Mouse (Mus musculus): ENCODE data around the gene Hif1an. TPM values are rescaled to one million over a fixed set of nuclear protein-coding genes. Genes with fewer than 3 reads are reported as not detected.

Gene Hif1an
- total and polyA plus RNA-seq, 2 experiments from 2014 or later, result 12.7 to 18.1 TPM

DNA sequence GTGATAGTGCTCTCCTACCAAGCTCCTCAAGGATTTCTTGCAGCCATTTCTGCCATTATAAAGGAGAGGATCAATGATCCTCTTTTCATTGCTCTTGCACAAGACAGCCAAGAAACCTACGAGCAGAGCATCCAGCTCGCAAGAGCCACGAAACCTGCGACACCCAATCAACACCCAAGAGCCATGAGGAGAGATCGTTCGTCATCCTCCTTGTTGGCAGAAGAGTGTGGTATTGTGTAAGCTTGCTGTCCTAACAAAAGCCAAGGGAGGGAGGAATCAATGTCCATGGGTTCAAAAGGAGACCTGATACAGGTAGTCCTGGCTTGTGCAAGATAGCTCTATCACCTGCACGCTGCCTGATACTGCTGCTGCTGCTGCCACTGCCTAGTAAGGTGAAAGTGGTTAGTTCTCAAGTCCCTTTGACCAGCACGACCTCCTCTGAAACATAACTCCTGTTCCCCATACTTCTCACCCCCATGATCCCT lies 19.9 kb upstream of the Hif1an start:
- no peak overlapping the region for H3K9ac ChIP-seq (replicated peaks; ENCODE audit: low read length)
- no peak overlapping the region for H3K4me2 ChIP-seq (ENCODE audit: low read depth, low read length)
- WGBS, result 91% methylated on average over 8 of the region's 8 CpGs
- H3K36me3 ChIP-seq (ENCODE audit: insufficient read depth, low read length), result no peaks in the 10 kb centered on the region
- H3K4me3 ChIP-seq (ENCODE audit: low read length), result no peak overlapping the region
- ATAC-seq, result no peak
- no peaks in the 10 kb centered on the region for H3K27me3 ChIP-seq (ENCODE audit: insufficient read depth, low read length)
- H3K4me1 ChIP-seq (ENCODE audit: insufficient read depth, low read length), result no peaks in the 10 kb centered on the region
- DNase-seq (ENCODE audit: low spot score), result no peak
- TF ChIP-seq CTCF (IDR thresholded peaks at IDR 0.05; ENCODE audit: low read depth), result no peak
- H3K27ac ChIP-seq, result no peak overlapping the region
- H3K9me3 ChIP-seq (ENCODE audit: low read length), result no peaks in the 10 kb centered on the region

DNA sequence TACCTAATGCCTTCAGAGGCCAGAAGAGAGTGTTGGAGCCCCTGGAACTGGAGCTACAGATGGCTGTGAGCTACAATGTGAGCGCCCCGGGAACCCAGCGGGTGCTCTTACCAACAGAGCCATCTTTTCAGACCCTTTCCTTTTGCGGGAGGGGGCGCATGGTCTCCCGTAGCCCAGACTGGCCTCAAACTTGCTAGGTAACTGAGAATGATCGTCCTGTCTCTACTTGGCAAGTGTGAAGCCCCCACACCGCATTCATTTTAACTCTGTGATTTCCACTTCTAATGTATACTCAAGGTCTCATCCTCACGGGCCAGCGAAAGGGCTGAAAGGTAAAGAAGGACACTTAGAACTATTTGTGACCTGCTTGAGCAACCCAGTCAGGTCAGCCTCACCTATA lies 18.3 kb upstream of the Hif1an start:
- TF ChIP-seq CTCF (IDR thresholded peaks at IDR 0.05; ENCODE audit: low read depth), result no peak
- H3K9me3 ChIP-seq (ENCODE audit: low read length), result no peaks in the 10 kb centered on the region
- H3K4me2 ChIP-seq (ENCODE audit: low read depth, low read length), result 0 out of 2 replicates have a peak overlapping the region, but pooled peaks have one; percentile 73
- H3K4me3 ChIP-seq (ENCODE audit: low read length), result no peak overlapping the region
- no peaks in the 10 kb centered on the region for H3K27me3 ChIP-seq (ENCODE audit: insufficient read depth, low read length)
- ATAC-seq (peak; percentile 4; the same call in 1 of the 2 replicates), DNase-seq (ENCODE audit: low spot score) (no peak)
- no peaks in the 10 kb centered on the region for H3K4me1 ChIP-seq (ENCODE audit: insufficient read depth, low read length)
- no peak overlapping the region for H3K9ac ChIP-seq (replicated peaks; ENCODE audit: low read length)
- 59% methylated on average over 10 of the region's 10 CpGs for WGBS
- no peak overlapping the region for H3K27ac ChIP-seq
- H3K36me3 ChIP-seq (ENCODE audit: insufficient read depth, low read length), result peaks cover 6% of the 10 kb centered on the region

DNA sequence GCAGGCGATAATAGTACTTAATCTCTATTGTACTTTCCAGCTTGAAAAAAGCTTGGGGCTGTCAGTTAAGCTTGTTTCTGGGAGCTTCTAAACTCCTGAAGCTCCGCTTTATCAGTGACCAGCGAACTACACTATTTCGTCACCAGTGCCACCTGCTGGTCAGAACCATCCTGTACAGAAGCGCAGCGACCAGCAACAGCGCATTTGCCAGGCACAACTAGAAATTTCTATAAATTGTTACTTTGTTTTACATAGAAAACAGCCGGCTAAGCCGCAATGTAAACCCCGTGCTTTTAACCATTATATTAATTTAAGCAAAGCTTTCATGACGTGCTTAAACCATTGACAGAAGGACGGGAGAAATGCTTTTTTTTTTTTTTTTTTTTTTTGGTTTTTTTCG lies 17.9 kb upstream of the Hif1an start:
- Histone ChIP-seq H3K27ac (no peak overlapping the region), H3K9me3 (ENCODE audit: low read length) (no peaks in the 10 kb centered on the region), H3K9ac (replicated peaks; ENCODE audit: low read length) (no peak overlapping the region), H3K4me1 (ENCODE audit: insufficient read depth, low read length) (no peaks in the 10 kb centered on the region), H3K27me3 (ENCODE audit: insufficient read depth, low read length) (no peaks in the 10 kb centered on the region), H3K4me3 (ENCODE audit: low read length) (peak overlapping the region; percentile 43; the same call in 1 of the 2 replicates), H3K36me3 (ENCODE audit: insufficient read depth, low read length) (peaks cover 10% of the 10 kb centered on the region), H3K4me2 (ENCODE audit: low read depth, low read length) (peak overlapping the region; percentile 73)
- ATAC-seq (peak; percentile 64; the same call in 1 of the 2 replicates), DNase-seq (ENCODE audit: low spot score) (peak; percentile 93)
- peak; percentile 82 for TF ChIP-seq CTCF (IDR thresholded peaks at IDR 0.05; ENCODE audit: low read depth)
- WGBS, result 4% methylated on average over 13 of the region's 13 CpGs

DNA sequence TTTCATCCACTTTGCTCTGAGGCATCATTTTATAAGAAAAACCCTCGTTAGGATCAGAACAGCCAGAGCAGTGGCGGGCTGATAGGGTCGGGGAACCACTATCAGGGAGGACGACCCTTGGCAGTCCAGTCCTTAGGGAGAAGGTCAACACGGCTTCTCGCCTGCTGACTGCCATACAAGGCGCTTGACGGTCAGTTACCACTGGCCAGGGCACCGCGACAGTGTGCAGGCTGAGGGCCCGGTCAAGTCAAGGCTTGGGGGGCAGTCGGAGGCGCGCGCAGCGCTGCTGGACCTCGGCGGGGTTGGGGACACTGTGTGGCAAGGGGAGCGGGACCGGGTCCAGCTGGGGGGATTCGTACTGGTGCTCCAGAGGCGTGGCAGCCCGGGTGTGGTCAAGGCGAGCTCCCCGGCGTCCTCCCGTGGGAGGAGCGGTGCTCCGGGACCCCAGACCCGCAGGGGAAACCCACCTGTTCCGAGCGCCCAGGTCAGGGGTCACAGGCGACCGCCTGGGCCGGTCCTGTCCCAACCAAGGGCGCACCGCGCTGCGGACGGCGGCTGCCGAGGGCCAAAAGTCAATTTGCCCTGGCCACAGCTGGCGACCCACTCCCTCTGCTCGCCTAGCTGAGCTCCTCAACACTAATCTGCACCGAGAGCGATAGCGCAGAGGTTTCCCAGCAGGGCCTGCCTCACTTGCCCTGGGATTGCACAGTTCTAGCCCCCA lies 17.2 kb upstream of the Hif1an start, which contains the start of gene Sec31b:
TSS of gene Sec31b (minus strand) at position 544 of the 721 bp plus-strand sequence.
- H3K36me3 ChIP-seq (ENCODE audit: insufficient read depth, low read length), result peaks cover 17% of the 10 kb centered on the region
- ATAC-seq (peak; percentile 66), DNase-seq (ENCODE audit: low spot score) (peak; percentile 6)
- H3K4me3 ChIP-seq (ENCODE audit: low read length), result peak within 1 kb of the TSS; percentile 43
- no peaks in the 10 kb centered on the region for H3K4me1 ChIP-seq (ENCODE audit: insufficient read depth, low read length)
- H3K4me2 ChIP-seq (ENCODE audit: low read depth, low read length), result peak within 1 kb of the TSS; percentile 73
- TF ChIP-seq CTCF (IDR thresholded peaks at IDR 0.05; ENCODE audit: low read depth), result no peak
- no peaks in the 10 kb centered on the region for H3K9me3 ChIP-seq (ENCODE audit: low read length)
- WGBS, result 3% methylated on average over 47 of the region's 47 CpGs
- H3K9ac ChIP-seq (replicated peaks; ENCODE audit: low read length), result peak within 1 kb of the TSS; percentile 47
- no peak within 1 kb of the TSS for H3K27ac ChIP-seq
- no peaks in the 10 kb centered on the region for H3K27me3 ChIP-seq (ENCODE audit: insufficient read depth, low read length)

DNA sequence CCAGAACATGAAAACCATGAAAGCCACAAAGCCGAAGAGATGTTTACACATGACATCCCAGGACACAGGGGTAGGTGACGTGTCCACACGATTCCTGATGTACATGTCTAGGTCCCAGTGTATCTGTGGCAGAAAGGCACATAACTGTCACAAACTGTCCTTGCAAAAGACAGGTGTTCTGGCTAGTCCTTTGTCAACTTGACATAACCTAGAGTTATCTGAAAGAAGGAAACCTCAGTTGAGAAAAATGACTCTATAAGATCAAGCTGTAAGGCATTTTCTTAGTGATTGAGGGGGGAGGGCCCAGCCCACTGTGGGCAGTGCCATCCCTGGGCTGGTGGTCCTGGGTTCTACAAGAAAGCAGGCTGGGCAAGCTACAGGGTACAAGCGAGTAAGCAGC lies 9.9 kb upstream of the Hif1an start, which contains the start of gene Gm20538:
TSS of gene Gm20538 (minus strand) at position 101 of the 400 bp plus-strand sequence.
- Histone ChIP-seq H3K27ac (no peak within 1 kb of the TSS), H3K4me2 (ENCODE audit: low read depth, low read length) (peak within 1 kb of the TSS; percentile 83; the same call in 1 of the 2 replicates), H3K9ac (replicated peaks; ENCODE audit: low read length) (no peak within 1 kb of the TSS), H3K27me3 (ENCODE audit: insufficient read depth, low read length) (no peaks in the 10 kb centered on the region), H3K4me1 (ENCODE audit: insufficient read depth, low read length) (peaks cover 7% of the 10 kb centered on the region), H3K4me3 (ENCODE audit: low read length) (no peak within 1 kb of the TSS), H3K9me3 (ENCODE audit: low read length) (no peaks in the 10 kb centered on the region), H3K36me3 (ENCODE audit: insufficient read depth, low read length) (peaks cover 37% of the 10 kb centered on the region)
- ATAC-seq, result no peak
- no peak for TF ChIP-seq CTCF (IDR thresholded peaks at IDR 0.05; ENCODE audit: low read depth)
- 98% methylated on average over 4 of the region's 4 CpGs for WGBS
- DNase-seq (ENCODE audit: low spot score), result no peak

DNA sequence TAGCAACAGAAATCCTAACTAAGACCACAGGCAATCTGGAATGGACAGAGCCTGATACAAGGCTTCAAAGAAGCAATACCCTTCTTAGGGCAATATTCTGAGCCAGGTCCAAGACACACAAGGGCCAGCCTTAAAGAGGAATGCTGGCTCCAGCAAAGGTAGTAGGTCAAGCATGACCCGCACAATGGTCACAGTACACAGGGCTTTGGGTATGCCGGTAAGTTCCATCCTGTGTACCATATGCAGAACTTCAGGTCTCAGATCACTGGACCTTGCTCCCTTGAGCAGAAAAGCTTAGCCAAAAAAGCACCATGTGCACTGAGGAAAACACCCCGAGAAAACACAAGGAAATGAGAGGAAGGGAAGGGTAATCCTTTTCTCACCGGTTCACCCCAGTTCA lies 9.4 kb upstream of the Hif1an start:
- DNase-seq (ENCODE audit: low spot score) (no peak), ATAC-seq (no peak)
- H3K9me3 ChIP-seq (ENCODE audit: low read length), result no peaks in the 10 kb centered on the region
- H3K9ac ChIP-seq (replicated peaks; ENCODE audit: low read length), result no peak overlapping the region
- peaks cover 37% of the 10 kb centered on the region for H3K36me3 ChIP-seq (ENCODE audit: insufficient read depth, low read length)
- TF ChIP-seq CTCF (IDR thresholded peaks at IDR 0.05; ENCODE audit: low read depth), result no peak
- H3K27ac ChIP-seq, result no peak overlapping the region
- H3K27me3 ChIP-seq (ENCODE audit: insufficient read depth, low read length), result no peaks in the 10 kb centered on the region
- peak overlapping the region; percentile 83; the same call in 1 of the 2 replicates for H3K4me2 ChIP-seq (ENCODE audit: low read depth, low read length)
- WGBS, result 95% methylated on average over 4 of the region's 4 CpGs
- peaks cover 7% of the 10 kb centered on the region for H3K4me1 ChIP-seq (ENCODE audit: insufficient read depth, low read length)
- H3K4me3 ChIP-seq (ENCODE audit: low read length), result no peak overlapping the region

DNA sequence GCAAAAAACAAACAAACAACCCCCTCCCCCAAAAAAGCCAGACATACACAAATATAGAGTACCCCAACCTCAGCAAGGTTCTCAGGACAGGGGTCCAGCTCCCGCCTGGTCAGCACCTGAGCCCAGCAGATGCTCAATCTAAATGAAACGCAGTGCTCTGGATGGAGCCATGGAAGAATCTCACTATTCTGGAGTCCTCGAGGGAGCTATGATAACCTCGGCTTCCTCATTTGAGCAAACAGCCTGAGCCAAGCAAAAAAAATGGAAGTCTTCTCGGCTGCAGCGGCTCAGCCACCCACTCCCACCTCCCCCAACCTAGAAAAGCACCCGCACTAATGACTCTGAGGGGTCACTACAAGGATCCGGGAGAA lies 8.2 kb upstream of the Hif1an start:
- peak overlapping the region; percentile 93 for H3K4me3 ChIP-seq (ENCODE audit: low read length)
- no peaks in the 10 kb centered on the region for H3K27me3 ChIP-seq (ENCODE audit: insufficient read depth, low read length)
- peak overlapping the region; percentile 83 for H3K4me2 ChIP-seq (ENCODE audit: low read depth, low read length)
- DNase-seq (ENCODE audit: low spot score) (no peak), ATAC-seq (peak; percentile 16; the same call in 1 of the 2 replicates)
- no peaks in the 10 kb centered on the region for H3K9me3 ChIP-seq (ENCODE audit: low read length)
- 3% methylated on average over 8 of the region's 8 CpGs for WGBS
- peaks cover 7% of the 10 kb centered on the region for H3K4me1 ChIP-seq (ENCODE audit: insufficient read depth, low read length)
- H3K9ac ChIP-seq (replicated peaks; ENCODE audit: low read length), result peak overlapping the region; percentile 90
- H3K36me3 ChIP-seq (ENCODE audit: insufficient read depth, low read length), result peaks cover 30% of the 10 kb centered on the region
- TF ChIP-seq CTCF (IDR thresholded peaks at IDR 0.05; ENCODE audit: low read depth), result no peak
- H3K27ac ChIP-seq, result peak overlapping the region; percentile 84

Data from hindbrain, postnatal 0 days (tissue).